Mouse (Mus musculus): Measurements from ENCODE around the gene Dgkg. TPM values are rescaled to one million over a fixed set of nuclear protein-coding genes. Genes with fewer than 3 reads are reported as not detected.

Gene Dgkg
- polyA plus RNA-seq, 1 experiment from 2014 or later = 0.51 TPM

- Histone ChIP-seq H3K9ac (ENCODE audit: low read depth, low read length) (no peak overlapping the region), H3K27ac (ENCODE audit: low read depth, low read length) (no peak overlapping the region)
- 66% methylated on average over 6 of the region's 6 CpGs for WGBS
Measured at GRCm38 (mm10) chr16:22505656-22506055, 151.4 kb downstream of the Dgkg start.

GRCm38 (mm10) chr16:22504851-22505250 is 152.2 kb downstream of the Dgkg start:
- no peaks in the 10 kb centered on the region for H3K36me3 ChIP-seq (ENCODE audit: control insufficient read depth, insufficient read depth, low read length)
- no peak overlapping the region for H3K4me2 ChIP-seq (replicated peaks; ENCODE audit: low read depth, low read length)
- 35% methylated on average over 8 of the region's 8 CpGs for WGBS
- no peaks in the 10 kb centered on the region for H3K27me3 ChIP-seq (ENCODE audit: control insufficient read depth, insufficient read depth, low read length)
- H3K9ac ChIP-seq (ENCODE audit: low read depth, low read length) = no peak overlapping the region
- peak; percentile 43; the same call in 1 of the 2 replicates for ATAC-seq (ENCODE audit: low FRiP score, low TSS enrichment)
- H3K27ac ChIP-seq (ENCODE audit: low read depth, low read length) = no peak overlapping the region
- H3K4me1 ChIP-seq (ENCODE audit: control insufficient read depth, insufficient read depth, low read length) = no peaks in the 10 kb centered on the region
- no peak overlapping the region for H3K4me3 ChIP-seq (ENCODE audit: low read length)
- H3K9me3 ChIP-seq (ENCODE audit: control insufficient read depth, low read length) = no peaks in the 10 kb centered on the region

More at GRCm38 (mm10) chr16:22505656-22506055, 151.4 kb downstream of the Dgkg start:
- no peak for ATAC-seq (ENCODE audit: low FRiP score, low TSS enrichment)
- H3K4me1 ChIP-seq (ENCODE audit: control insufficient read depth, insufficient read depth, low read length) = no peaks in the 10 kb centered on the region
- H3K36me3 ChIP-seq (ENCODE audit: control insufficient read depth, insufficient read depth, low read length) = no peaks in the 10 kb centered on the region
- H3K4me2 ChIP-seq (replicated peaks; ENCODE audit: low read depth, low read length) = no peak overlapping the region
- no peaks in the 10 kb centered on the region for H3K27me3 ChIP-seq (ENCODE audit: control insufficient read depth, insufficient read depth, low read length)
- no peak overlapping the region for H3K4me3 ChIP-seq (ENCODE audit: low read length)
- H3K9me3 ChIP-seq (ENCODE audit: control insufficient read depth, low read length) = no peaks in the 10 kb centered on the region

GRCm38 (mm10) chr16:22504049-22504448 is 153.0 kb downstream of the Dgkg start:
- H3K27ac ChIP-seq (ENCODE audit: low read depth, low read length) = peak overlapping the region; percentile 24; the same call in 1 of the 2 replicates
- WGBS = 58% methylated on average over 5 of the region's 5 CpGs
- no peak for ATAC-seq (ENCODE audit: low FRiP score, low TSS enrichment)

GRCm38 (mm10) chr16:22503467-22503866 is 153.6 kb downstream of the Dgkg start:
- no peak for ATAC-seq (ENCODE audit: low FRiP score, low TSS enrichment)
- Histone ChIP-seq H3K9me3 (ENCODE audit: control insufficient read depth, low read length) (no peaks in the 10 kb centered on the region), H3K27ac (ENCODE audit: low read depth, low read length) (no peak overlapping the region), H3K9ac (ENCODE audit: low read depth, low read length) (no peak overlapping the region), H3K27me3 (ENCODE audit: control insufficient read depth, insufficient read depth, low read length) (no peaks in the 10 kb centered on the region), H3K4me3 (ENCODE audit: low read length) (no peak overlapping the region), H3K36me3 (ENCODE audit: control insufficient read depth, insufficient read depth, low read length) (no peaks in the 10 kb centered on the region), H3K4me1 (ENCODE audit: control insufficient read depth, insufficient read depth, low read length) (no peaks in the 10 kb centered on the region), H3K4me2 (replicated peaks; ENCODE audit: low read depth, low read length) (no peak overlapping the region)
- 63% methylated on average over 4 of the region's 4 CpGs for WGBS

More at GRCm38 (mm10) chr16:22504049-22504448, 153.0 kb downstream of the Dgkg start:
- H3K9ac ChIP-seq (ENCODE audit: low read depth, low read length) = no peak overlapping the region
- H3K4me1 ChIP-seq (ENCODE audit: control insufficient read depth, insufficient read depth, low read length) = no peaks in the 10 kb centered on the region
- H3K4me3 ChIP-seq (ENCODE audit: low read length) = no peak overlapping the region
- no peak overlapping the region for H3K4me2 ChIP-seq (replicated peaks; ENCODE audit: low read depth, low read length)
- no peaks in the 10 kb centered on the region for H3K36me3 ChIP-seq (ENCODE audit: control insufficient read depth, insufficient read depth, low read length)
- H3K27me3 ChIP-seq (ENCODE audit: control insufficient read depth, insufficient read depth, low read length) = no peaks in the 10 kb centered on the region
- H3K9me3 ChIP-seq (ENCODE audit: control insufficient read depth, low read length) = no peaks in the 10 kb centered on the region

GRCm38 (mm10) chr16:22501855-22502254 is 155.2 kb downstream of the Dgkg start:
- Histone ChIP-seq H3K27ac (ENCODE audit: low read depth, low read length) (no peak overlapping the region), H3K9ac (ENCODE audit: low read depth, low read length) (no peak overlapping the region), H3K9me3 (ENCODE audit: control insufficient read depth, low read length) (no peaks in the 10 kb centered on the region), H3K27me3 (ENCODE audit: control insufficient read depth, insufficient read depth, low read length) (no peaks in the 10 kb centered on the region), H3K36me3 (ENCODE audit: control insufficient read depth, insufficient read depth, low read length) (no peaks in the 10 kb centered on the region), H3K4me2 (replicated peaks; ENCODE audit: low read depth, low read length) (no peak overlapping the region), H3K4me1 (ENCODE audit: control insufficient read depth, insufficient read depth, low read length) (peaks cover 5% of the 10 kb centered on the region; the same call in 1 of the 2 replicates), H3K4me3 (ENCODE audit: low read length) (no peak overlapping the region)
- no peak for ATAC-seq (ENCODE audit: low FRiP score, low TSS enrichment)
- WGBS = 81% methylated on average over 6 of the region's 6 CpGs

GRCm38 (mm10) chr16:22500561-22500960 is 156.5 kb downstream of the Dgkg start:
- Histone ChIP-seq H3K4me2 (replicated peaks; ENCODE audit: low read depth, low read length) (no peak overlapping the region), H3K9me3 (ENCODE audit: control insufficient read depth, low read length) (no peaks in the 10 kb centered on the region), H3K36me3 (ENCODE audit: control insufficient read depth, insufficient read depth, low read length) (no peaks in the 10 kb centered on the region), H3K4me1 (ENCODE audit: control insufficient read depth, insufficient read depth, low read length) (peaks cover 5% of the 10 kb centered on the region; the same call in 1 of the 2 replicates), H3K4me3 (ENCODE audit: low read length) (no peak overlapping the region), H3K27me3 (ENCODE audit: control insufficient read depth, insufficient read depth, low read length) (no peaks in the 10 kb centered on the region), H3K27ac (ENCODE audit: low read depth, low read length) (no peak overlapping the region), H3K9ac (ENCODE audit: low read depth, low read length) (no peak overlapping the region)
- whole genome bisulfite sequencing = 83% methylated on average over 5 of the region's 5 CpGs
- no peak for ATAC-seq (ENCODE audit: low FRiP score, low TSS enrichment)

GRCm38 (mm10) chr16:22499951-22500350 is 157.1 kb downstream of the Dgkg start:
- Histone ChIP-seq H3K27me3 (ENCODE audit: control insufficient read depth, insufficient read depth, low read length) (no peaks in the 10 kb centered on the region), H3K9ac (ENCODE audit: low read depth, low read length) (no peak overlapping the region), H3K9me3 (ENCODE audit: control insufficient read depth, low read length) (no peaks in the 10 kb centered on the region), H3K36me3 (ENCODE audit: control insufficient read depth, insufficient read depth, low read length) (no peaks in the 10 kb centered on the region), H3K4me3 (ENCODE audit: low read length) (no peak overlapping the region), H3K4me2 (replicated peaks; ENCODE audit: low read depth, low read length) (no peak overlapping the region), H3K27ac (ENCODE audit: low read depth, low read length) (no peak overlapping the region), H3K4me1 (ENCODE audit: control insufficient read depth, insufficient read depth, low read length) (peaks cover 6% of the 10 kb centered on the region; the same call in 1 of the 2 replicates)
- WGBS = 93% methylated on average over 5 of the region's 5 CpGs
- ATAC-seq (ENCODE audit: low FRiP score, low TSS enrichment) = no peak

- no peak overlapping the region for H3K9ac ChIP-seq (ENCODE audit: low read depth, low read length)
- no peak overlapping the region for H3K27ac ChIP-seq (ENCODE audit: low read depth, low read length)
- no peak for ATAC-seq (ENCODE audit: low FRiP score, low TSS enrichment)
- no peak overlapping the region for H3K4me3 ChIP-seq (ENCODE audit: low read length)
- no peaks in the 10 kb centered on the region for H3K9me3 ChIP-seq (ENCODE audit: control insufficient read depth, low read length)
- peaks cover 9% of the 10 kb centered on the region; the same call in 1 of the 2 replicates for H3K4me1 ChIP-seq (ENCODE audit: control insufficient read depth, insufficient read depth, low read length)
- H3K27me3 ChIP-seq (ENCODE audit: control insufficient read depth, insufficient read depth, low read length) = no peaks in the 10 kb centered on the region
- 84% methylated on average over 3 of the region's 3 CpGs for WGBS
- no peak overlapping the region for H3K4me2 ChIP-seq (replicated peaks; ENCODE audit: low read depth, low read length)
- H3K36me3 ChIP-seq (ENCODE audit: control insufficient read depth, insufficient read depth, low read length) = no peaks in the 10 kb centered on the region
Measured at GRCm38 (mm10) chr16:22499447-22499846, 157.6 kb downstream of the Dgkg start.

GRCm38 (mm10) chr16:22497976-22498375 is 159.0 kb downstream of the Dgkg start:
- ATAC-seq (ENCODE audit: low FRiP score, low TSS enrichment) = no peak

More at GRCm38 (mm10) chr16:22497976-22498375, 159.0 kb downstream of the Dgkg start:
- Histone ChIP-seq H3K36me3 (ENCODE audit: control insufficient read depth, insufficient read depth, low read length) (no peaks in the 10 kb centered on the region), H3K4me3 (ENCODE audit: low read length) (no peak overlapping the region), H3K9ac (ENCODE audit: low read depth, low read length) (no peak overlapping the region), H3K4me2 (replicated peaks; ENCODE audit: low read depth, low read length) (no peak overlapping the region), H3K9me3 (ENCODE audit: control insufficient read depth, low read length) (no peaks in the 10 kb centered on the region), H3K27ac (ENCODE audit: low read depth, low read length) (no peak overlapping the region), H3K4me1 (ENCODE audit: control insufficient read depth, insufficient read depth, low read length) (peaks cover 9% of the 10 kb centered on the region; the same call in 1 of the 2 replicates), H3K27me3 (ENCODE audit: control insufficient read depth, insufficient read depth, low read length) (no peaks in the 10 kb centered on the region)
- WGBS = 64% methylated on average over 3 of the region's 3 CpGs

Data from kidney, embryonic 14.5 days (tissue).